Mouse (Mus musculus): ENCODE measurements around the gene Il10. TPM values are rescaled to one million over a fixed set of nuclear protein-coding genes. Genes with fewer than 3 reads are reported as not detected.
A peak's percentile ranks its signal among the peaks of the same experiment; 100 is the strongest.

Il10 gene
- total RNA-seq, 2 experiments from 2014 or later, result not detected

- ATAC-seq (replicated peaks; ENCODE audit: low FRiP score, low TSS enrichment, poor library complexity, severe bottlenecking), result no peak
Observed at GRCm38 (mm10) chr1:131045723-131046355, 26.2 kb downstream of the Il10 start.

- no peak for ATAC-seq (replicated peaks; ENCODE audit: low FRiP score, low TSS enrichment, poor library complexity, severe bottlenecking)
Observed at GRCm38 (mm10) chr1:131046607-131047006, 27.0 kb downstream of the Il10 start.

GRCm38 (mm10) chr1:131048121-131048863 is 28.6 kb downstream of the Il10 start:
- ATAC-seq (replicated peaks; ENCODE audit: low FRiP score, low TSS enrichment, poor library complexity, severe bottlenecking), result no peak

- ATAC-seq (replicated peaks; ENCODE audit: low FRiP score, low TSS enrichment, poor library complexity, severe bottlenecking), result no peak
Observed at GRCm38 (mm10) chr1:131048946-131049345, 29.3 kb downstream of the Il10 start.

GRCm38 (mm10) chr1:131049361-131049806 is 29.7 kb downstream of the Il10 start:
- no peak for ATAC-seq (replicated peaks; ENCODE audit: low FRiP score, low TSS enrichment, poor library complexity, severe bottlenecking)

GRCm38 (mm10) chr1:131050011-131050410 is 30.4 kb downstream of the Il10 start:
- ATAC-seq (replicated peaks; ENCODE audit: low FRiP score, low TSS enrichment, poor library complexity, severe bottlenecking), result no peak

- ATAC-seq (replicated peaks; ENCODE audit: low FRiP score, low TSS enrichment, poor library complexity, severe bottlenecking), result 0 out of 2 replicates have a peak, but pooled peaks have one; percentile 9
Observed at GRCm38 (mm10) chr1:131050617-131051016, 31.0 kb downstream of the Il10 start.

DNA sequence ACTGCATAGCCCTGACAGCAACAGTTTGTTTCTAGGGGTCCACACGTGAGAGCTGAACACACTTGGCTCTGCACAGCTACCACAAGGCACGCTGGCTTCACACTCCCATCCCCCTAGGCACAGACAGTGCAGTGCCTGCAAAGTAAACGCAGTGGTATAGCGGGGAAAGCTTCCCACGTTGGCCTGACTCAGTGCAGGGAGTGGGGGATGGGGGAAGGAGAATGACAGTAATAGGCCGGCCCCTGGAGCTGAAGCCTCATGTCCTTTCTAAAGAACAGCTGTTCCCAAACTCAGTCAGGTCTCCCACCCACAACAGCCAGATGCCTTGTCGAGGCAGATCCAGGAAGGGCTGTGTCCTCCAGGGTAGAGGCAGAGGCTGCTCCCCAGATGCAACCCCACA is 31.4 kb downstream of the Il10 start:
- no peak for ATAC-seq (replicated peaks; ENCODE audit: low FRiP score, low TSS enrichment, poor library complexity, severe bottlenecking)

GRCm38 (mm10) chr1:131053239-131053638 is 33.6 kb downstream of the Il10 start:
- ATAC-seq (replicated peaks; ENCODE audit: low FRiP score, low TSS enrichment, poor library complexity, severe bottlenecking), result peak; percentile 79

DNA sequence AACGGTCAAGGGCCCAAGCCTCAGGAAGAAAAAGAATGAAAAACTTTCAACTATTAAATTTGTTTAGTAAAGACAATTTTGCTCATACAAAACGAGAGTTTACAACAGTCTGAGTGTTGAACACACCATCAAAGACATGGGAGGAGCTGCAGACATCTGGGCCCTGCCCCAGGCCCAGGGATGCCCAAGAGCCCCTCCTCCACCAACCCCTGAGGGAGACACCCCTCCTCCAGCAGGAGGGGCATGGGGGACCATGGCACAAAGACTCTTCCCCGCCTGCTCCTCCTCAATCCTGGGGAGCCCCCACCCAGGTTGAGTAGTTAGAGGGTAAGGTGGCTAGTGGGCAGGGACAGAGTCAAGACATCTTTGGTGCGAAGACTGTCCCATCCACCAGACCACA is 34.0 kb downstream of the Il10 start:
- no peak for ATAC-seq (replicated peaks; ENCODE audit: low FRiP score, low TSS enrichment, poor library complexity, severe bottlenecking)

DNA sequence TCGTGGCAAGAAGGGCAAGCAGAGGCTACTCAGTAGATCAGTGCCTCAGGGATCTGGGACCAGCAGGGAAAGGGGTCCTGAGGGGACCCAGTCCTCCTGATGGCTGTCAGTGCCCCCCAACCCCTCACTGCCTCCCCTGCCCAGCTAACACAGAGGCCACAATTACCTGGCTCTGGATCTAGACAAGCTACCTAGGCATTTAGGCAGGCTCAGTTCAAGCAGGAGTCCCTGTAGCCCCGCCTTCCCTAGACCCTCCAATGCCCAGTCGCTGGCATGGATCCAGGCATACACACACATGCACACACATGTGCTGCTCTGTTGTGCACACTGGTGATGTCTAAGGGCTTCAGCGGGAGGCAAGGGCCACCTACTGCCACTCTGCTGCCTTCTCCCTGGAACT is 34.6 kb downstream of the Il10 start:
- no peak for ATAC-seq (replicated peaks; ENCODE audit: low FRiP score, low TSS enrichment, poor library complexity, severe bottlenecking)

GRCm38 (mm10) chr1:131058431-131058830 is 38.8 kb downstream of the Il10 start:
- ATAC-seq (replicated peaks; ENCODE audit: low FRiP score, low TSS enrichment, poor library complexity, severe bottlenecking), result no peak

- no peak for ATAC-seq (replicated peaks; ENCODE audit: low FRiP score, low TSS enrichment, poor library complexity, severe bottlenecking)
Observed at GRCm38 (mm10) chr1:131059411-131059810, 39.8 kb downstream of the Il10 start.

- no peak for ATAC-seq (replicated peaks; ENCODE audit: low FRiP score, low TSS enrichment, poor library complexity, severe bottlenecking)
Observed at GRCm38 (mm10) chr1:131059841-131060240, 40.2 kb downstream of the Il10 start.

DNA sequence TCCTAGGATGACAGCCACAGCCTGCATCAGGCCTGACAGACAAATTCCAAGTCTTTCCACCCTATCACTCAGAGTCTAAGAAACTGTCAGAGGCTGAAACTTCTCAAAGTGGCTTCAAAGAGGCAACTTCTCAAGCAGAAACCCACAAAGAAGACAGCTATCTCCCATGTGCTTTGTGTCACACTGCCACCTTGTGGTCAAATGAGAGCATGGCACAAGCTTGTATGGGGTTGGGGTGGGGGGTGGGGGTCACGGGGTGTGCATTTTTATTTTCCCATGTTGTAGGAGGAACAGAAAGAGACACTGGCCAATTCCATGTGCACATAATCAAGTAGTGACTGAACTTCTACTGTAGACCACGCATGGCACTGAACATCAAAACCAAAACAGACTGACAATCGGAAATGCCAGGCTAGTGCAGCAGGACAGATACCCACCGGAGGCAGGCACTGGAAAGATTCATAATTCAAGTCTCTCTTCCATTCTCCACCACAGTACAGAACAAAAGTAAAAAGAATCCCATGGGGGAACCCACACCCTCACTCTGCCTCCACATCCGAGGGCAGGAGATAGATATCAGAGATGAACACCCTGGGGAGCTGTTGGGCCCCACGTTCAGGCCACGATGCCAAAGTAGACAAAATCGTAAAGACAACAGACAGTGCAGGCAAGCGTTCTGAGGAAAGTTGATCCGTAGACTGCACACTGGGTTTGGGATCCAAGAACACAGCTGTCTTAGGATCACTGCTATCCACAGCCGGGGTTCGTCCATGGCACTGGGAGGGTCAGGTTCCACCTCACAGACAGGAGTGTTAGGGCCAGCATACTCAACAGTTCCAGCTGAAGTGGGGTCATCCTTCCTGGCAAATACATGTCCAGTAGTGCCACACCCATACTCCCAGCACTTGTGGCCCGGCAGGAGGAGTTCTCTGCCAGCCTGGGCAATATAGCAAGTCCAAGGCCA is 40.9 kb downstream of the Il10 start:
- ATAC-seq (replicated peaks; ENCODE audit: low FRiP score, low TSS enrichment, poor library complexity, severe bottlenecking), result peak; percentile 65

- ATAC-seq (replicated peaks; ENCODE audit: low FRiP score, low TSS enrichment, poor library complexity, severe bottlenecking), result no peak
Observed at GRCm38 (mm10) chr1:131061740-131062254, 42.2 kb downstream of the Il10 start.

DNA sequence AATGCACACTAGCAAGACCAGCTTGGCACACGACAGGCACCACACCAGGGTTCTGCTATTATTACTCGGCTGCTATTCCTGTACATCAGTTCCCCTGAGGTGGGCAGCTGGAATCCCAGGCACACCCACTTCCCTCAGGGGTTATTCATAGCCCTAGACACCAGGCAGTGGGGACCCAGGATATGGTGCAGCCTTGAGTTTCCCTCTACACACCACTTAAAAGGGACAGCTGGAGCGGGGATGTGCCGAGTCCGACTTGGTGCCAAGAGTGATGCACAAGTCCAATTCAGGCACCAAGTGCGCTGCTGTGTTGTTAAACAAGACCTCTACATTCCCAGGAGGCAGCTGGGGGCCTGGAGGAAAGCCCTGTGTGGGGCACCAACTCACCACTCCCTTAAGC is 43.2 kb downstream of the Il10 start:
- no peak for ATAC-seq (replicated peaks; ENCODE audit: low FRiP score, low TSS enrichment, poor library complexity, severe bottlenecking)

- peak; percentile 30 for ATAC-seq (replicated peaks; ENCODE audit: low FRiP score, low TSS enrichment, poor library complexity, severe bottlenecking)
Observed at GRCm38 (mm10) chr1:131064202-131064601, 44.6 kb downstream of the Il10 start.

DNA sequence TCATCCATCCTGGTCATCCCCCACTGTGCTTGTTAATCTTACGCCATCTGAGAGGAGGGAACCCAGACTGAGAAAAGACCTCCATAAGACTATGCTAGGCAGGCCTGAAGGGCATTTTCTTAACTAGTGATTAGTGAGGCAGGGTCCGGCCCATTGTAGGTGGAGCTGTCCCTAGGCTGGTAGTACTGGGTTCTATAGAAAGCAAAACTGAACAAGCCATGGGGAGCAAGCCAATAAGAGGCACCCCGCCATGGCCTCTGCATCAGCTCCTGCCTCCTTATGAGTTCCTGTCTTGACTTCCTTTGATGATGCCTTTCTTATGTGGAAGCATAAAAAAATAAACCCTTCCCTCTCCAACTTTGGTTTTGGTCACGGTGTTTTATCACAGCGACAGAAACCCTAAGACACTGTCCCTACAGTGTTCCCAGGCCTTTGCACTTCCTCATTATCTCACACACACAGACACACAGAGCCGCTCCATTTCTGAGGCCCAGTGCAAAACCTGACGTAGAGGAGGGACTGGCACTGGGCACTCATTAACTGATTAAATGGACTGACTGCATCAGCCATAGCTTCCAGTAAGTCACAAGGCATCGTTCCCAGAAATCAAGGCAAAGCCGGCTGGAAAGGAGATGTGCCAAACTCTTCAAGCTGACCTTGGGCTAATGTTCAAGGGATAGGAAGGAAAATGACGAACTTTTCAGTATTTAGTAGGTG is 48.5 kb downstream of the Il10 start:
- ATAC-seq (replicated peaks; ENCODE audit: low FRiP score, low TSS enrichment, poor library complexity, severe bottlenecking), result peak; percentile 93
